Mouse (Mus musculus) megakaryocyte progenitor cell, adult 5-6 weeks (primary cell): ENCODE data around the gene Mthfsd. TPM values are rescaled to one million over a fixed set of nuclear protein-coding genes. Genes with fewer than 3 reads are reported as not detected.

Experiments used
- ATAC-seq: replicated peaks from 2 replicates; pipeline ENCODE4 v1.8.0; 2016; ENCODE audit warnings: mild to moderate bottlenecking, moderate TSS enrichment, inconsistent platforms; ENCODE audit not compliant: poor library complexity
- total RNA-seq, 2 experiments: library from RNA; stranded (forward) in 1 of 2; stranded (reverse) in 1 of 2; fragments of 157-497, 149-512 nt in 1 of 2; fragments of 200-1000 nt in 1 of 2; gene quantifications; 2 replicates each; pipeline versions ENCODE4 v1.2.3 to v1.2.4; 2015 to 2017

Mthfsd gene
- total RNA-seq, 2 experiments from 2014 or later: 17.4 to 20.9 TPM

- ATAC-seq: no peak
These were observed 33.9 kb downstream of the Mthfsd start for GRCm38 (mm10) chr8:121074108-121074847.

GRCm38 (mm10) chr8:121073174-121074107 lies 34.8 kb downstream of the Mthfsd start:
- no peak for ATAC-seq

- no peak for ATAC-seq
These were observed 35.6 kb downstream of the Mthfsd start for GRCm38 (mm10) chr8:121072406-121073130.

DNA sequence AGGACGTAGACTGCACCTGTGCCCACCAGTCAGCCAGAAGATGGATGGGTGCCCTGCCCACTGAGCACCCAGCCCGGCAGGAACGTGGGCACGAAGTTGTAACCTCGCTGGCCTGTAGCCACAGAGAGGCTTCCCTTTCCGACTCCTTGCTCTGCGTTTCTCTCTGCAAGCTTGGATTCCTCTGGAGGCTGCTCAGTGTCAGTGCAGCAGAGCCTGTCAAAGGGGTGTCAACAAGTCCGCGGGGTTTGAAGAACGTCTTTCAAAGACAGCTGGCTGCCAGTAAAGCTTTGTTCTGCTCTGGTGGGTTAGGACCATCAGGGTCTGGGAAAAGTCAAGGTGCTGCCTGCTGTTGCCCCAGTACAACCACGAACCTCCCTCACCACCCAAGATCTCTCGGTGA lies 36.7 kb downstream of the Mthfsd start:
- no peak for ATAC-seq

GRCm38 (mm10) chr8:121063649-121064048 lies 44.5 kb downstream of the Mthfsd start:
- no peak for ATAC-seq

GRCm38 (mm10) chr8:121062521-121062920 lies 45.7 kb downstream of the Mthfsd start:
- no peak for ATAC-seq

DNA sequence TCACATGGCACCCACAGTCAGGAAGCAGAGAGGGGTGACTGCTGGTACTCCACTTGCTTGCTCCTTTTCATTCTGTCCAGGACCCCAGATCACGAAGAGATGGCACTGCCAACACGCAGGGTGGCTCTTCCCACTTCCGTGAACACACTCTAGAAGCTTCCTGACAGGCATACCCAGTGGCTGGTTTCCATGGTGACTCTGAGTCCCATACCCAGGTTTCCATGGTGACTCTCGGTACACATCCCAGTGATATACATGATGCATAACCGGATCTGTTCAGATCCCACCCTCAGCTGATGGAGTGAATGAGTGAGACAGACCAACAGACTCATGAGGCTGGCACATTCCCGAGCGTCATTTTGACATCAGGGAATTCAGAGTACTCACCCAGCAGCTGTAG lies 49.1 kb downstream of the Mthfsd start:
- ATAC-seq: no peak

DNA sequence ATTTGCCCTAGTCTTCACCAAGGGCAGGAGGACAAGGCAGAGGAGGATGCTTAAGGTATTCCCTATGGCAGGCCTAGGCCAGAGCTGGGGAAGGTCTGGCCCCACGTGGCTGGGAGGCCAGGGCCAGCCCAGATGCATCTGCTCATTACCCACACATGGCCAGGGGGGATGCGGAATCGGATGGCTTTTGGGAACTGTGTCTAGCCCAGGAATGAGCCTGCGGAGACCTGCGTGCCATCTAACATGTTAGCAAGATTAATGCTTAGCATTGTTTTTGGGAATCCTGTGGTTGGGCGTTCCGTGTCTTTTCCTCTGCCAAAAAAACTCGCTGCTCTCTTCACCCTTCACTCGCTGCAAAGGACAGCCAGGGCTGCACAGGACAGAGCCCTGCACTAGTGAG lies 50.1 kb downstream of the Mthfsd start:
- ATAC-seq: no peak

DNA sequence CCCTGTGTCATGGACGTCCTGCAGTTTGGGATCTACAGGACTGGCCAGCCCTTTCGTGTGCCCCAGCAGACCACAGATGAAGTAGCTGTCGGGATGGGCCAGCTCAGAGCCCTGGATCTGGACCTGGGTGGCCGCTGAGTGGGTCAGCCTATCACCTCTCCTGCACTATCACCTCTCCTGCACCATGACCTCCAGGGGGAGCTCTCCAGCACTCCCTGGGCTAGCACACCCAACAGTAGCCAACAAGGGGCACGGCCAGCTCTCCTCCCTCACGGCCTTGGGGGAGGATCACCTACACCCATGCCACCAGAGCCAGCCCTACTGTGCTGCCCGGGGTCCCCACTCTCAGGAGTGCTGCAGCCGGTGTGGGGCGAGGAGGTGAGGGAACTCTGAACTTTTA lies 60.8 kb downstream of the Mthfsd start:
- ATAC-seq: 0 out of 2 replicates have a peak, but pooled peaks have one; percentile 54

GRCm38 (mm10) chr8:121043719-121044440 lies 64.3 kb downstream of the Mthfsd start:
- no peak for ATAC-seq

Other genes with a start within 250 kb of the Mthfsd start
- not detected in 2 replicates for gene Foxf1, start 24.0 kb downstream of the Mthfsd start, total RNA-seq (2015)
- not detected in 2 replicates for gene Foxf1, start 24.0 kb downstream of the Mthfsd start, total RNA-seq (2017)
- gene Foxc2, start 7.8 kb upstream of the Mthfsd start, total RNA-seq (2015): not detected in 2 replicates
- not detected in 2 replicates for gene Foxc2, start 7.8 kb upstream of the Mthfsd start, total RNA-seq (2017)
- not detected in 2 replicates for gene Foxl1, start 19.5 kb upstream of the Mthfsd start, total RNA-seq (2015)
- gene Foxl1, start 19.5 kb upstream of the Mthfsd start, total RNA-seq (2017): not detected in 2 replicates